Mouse (Mus musculus) brown adipose tissue, adult 24 weeks (tissue): ENCODE results near the gene Taf8. TPM values are rescaled to one million over a fixed set of nuclear protein-coding genes. Genes with fewer than 3 reads are reported as not detected.

Source experiments
- H3K27ac ChIP-seq: fragments of 200-500 bp; replicated peaks from 2 replicates; pipeline ENCODE4 v1.5.1; 2012; ENCODE audit warnings: low read depth, mild to moderate bottlenecking, low read length
- H3K4me1 ChIP-seq: fragments of 200-500 bp; 2 replicates; pipeline ENCODE4 v1.6.1; 2012; ENCODE audit warnings: low read length, mixed read lengths; ENCODE audit not compliant: control insufficient read depth, insufficient read depth, insufficient read length
- H3K4me3 ChIP-seq: fragments of 200-500 bp; 2 replicates; pipeline ENCODE4 v1.5.1; 2012; ENCODE audit warnings: low read depth, mild to moderate bottlenecking, low read length, moderate library complexity; ENCODE audit not compliant: insufficient read depth
- polyA plus RNA-seq: library from polyadenylated mRNA; stranded (reverse); fragments of >200 nt; gene quantifications from 2 replicates; pipeline ENCODE4 v1.2.4, GENCODE M21; 2012; ENCODE audit not compliant: missing spikeins, insufficient read depth, insufficient read length

The Taf8 gene
- polyA plus RNA-seq, 1 experiment, result 6.8 TPM

GRCm38 (mm10) chr17:47526856-47527520 is 24.9 kb upstream of the Taf8 start:
- no peak overlapping the region for H3K27ac ChIP-seq
- H3K4me3 ChIP-seq, result no peak overlapping the region
- H3K4me1 ChIP-seq, result peaks cover 12% of the 10 kb centered on the region

GRCm38 (mm10) chr17:47524991-47525390 is 22.9 kb upstream of the Taf8 start:
- Histone ChIP-seq H3K4me3 (no peak overlapping the region), H3K4me1 (peaks cover 18% of the 10 kb centered on the region), H3K27ac (peak overlapping the region; percentile 99)

- peaks cover 18% of the 10 kb centered on the region for H3K4me1 ChIP-seq
- peak overlapping the region; percentile 99 for H3K27ac ChIP-seq
- H3K4me3 ChIP-seq, result no peak overlapping the region
Measured at GRCm38 (mm10) chr17:47524055-47524454, 22.0 kb upstream of the Taf8 start.

GRCm38 (mm10) chr17:47523211-47523682 is 21.2 kb upstream of the Taf8 start:
- Histone ChIP-seq H3K4me3 (0 out of 2 replicates have a peak overlapping the region, but pooled peaks have one; percentile 11), H3K4me1 (peaks cover 18% of the 10 kb centered on the region)

GRCm38 (mm10) chr17:47522536-47522935 is 20.4 kb upstream of the Taf8 start:
- Histone ChIP-seq H3K27ac (peak overlapping the region; percentile 99), H3K4me3 (0 out of 2 replicates have a peak overlapping the region, but pooled peaks have one; percentile 23), H3K4me1 (peaks cover 18% of the 10 kb centered on the region)

More at GRCm38 (mm10) chr17:47523211-47523682, 21.2 kb upstream of the Taf8 start:
- peak overlapping the region; percentile 99 for H3K27ac ChIP-seq

GRCm38 (mm10) chr17:47521551-47522258 is 19.6 kb upstream of the Taf8 start:
- Histone ChIP-seq H3K27ac (peak overlapping the region; percentile 99), H3K4me1 (peaks cover 18% of the 10 kb centered on the region), H3K4me3 (peak overlapping the region; percentile 23)

GRCm38 (mm10) chr17:47518205-47518604 is 16.1 kb upstream of the Taf8 start:
- Histone ChIP-seq H3K27ac (peak overlapping the region; percentile 38; the same call in 1 of the 2 replicates), H3K4me3 (no peak overlapping the region), H3K4me1 (peaks cover 17% of the 10 kb centered on the region)

- Histone ChIP-seq H3K27ac (no peak overlapping the region), H3K4me1 (peaks cover 11% of the 10 kb centered on the region), H3K4me3 (no peak overlapping the region)
Measured at GRCm38 (mm10) chr17:47516232-47516631, 14.1 kb upstream of the Taf8 start.

- no peak overlapping the region for H3K27ac ChIP-seq
- H3K4me3 ChIP-seq, result no peak overlapping the region
- H3K4me1 ChIP-seq, result peaks cover 13% of the 10 kb centered on the region
Measured at GRCm38 (mm10) chr17:47515180-47515844, 13.2 kb upstream of the Taf8 start.

- H3K4me3 ChIP-seq, result no peak overlapping the region
- peaks cover 13% of the 10 kb centered on the region for H3K4me1 ChIP-seq
- peak overlapping the region; percentile 56; the same call in 1 of the 2 replicates for H3K27ac ChIP-seq
Measured at GRCm38 (mm10) chr17:47512956-47513775, 11.1 kb upstream of the Taf8 start.

GRCm38 (mm10) chr17:47511111-47512020 is 9.3 kb upstream of the Taf8 start:
- Histone ChIP-seq H3K27ac (peak overlapping the region; percentile 97), H3K4me3 (peak overlapping the region; percentile 50), H3K4me1 (peaks cover 18% of the 10 kb centered on the region)

- peaks cover 21% of the 10 kb centered on the region for H3K4me1 ChIP-seq
- no peak overlapping the region for H3K4me3 ChIP-seq
- peak overlapping the region; percentile 63 for H3K27ac ChIP-seq
Measured at GRCm38 (mm10) chr17:47509031-47509705, 7.1 kb upstream of the Taf8 start.

GRCm38 (mm10) chr17:47508012-47508608 is 6.0 kb upstream of the Taf8 start:
- peak overlapping the region; percentile 62 for H3K4me3 ChIP-seq
- peak overlapping the region; percentile 98 for H3K27ac ChIP-seq
- H3K4me1 ChIP-seq, result peaks cover 21% of the 10 kb centered on the region
